Mouse (Mus musculus): Measurements from ENCODE around the gene Adgrv1. TPM values are rescaled to one million over a fixed set of nuclear protein-coding genes. Genes with fewer than 3 reads are reported as not detected.

Gene Adgrv1
- polyA plus RNA-seq, 2 experiments = 0.08 to 0.24 TPM

DNA sequence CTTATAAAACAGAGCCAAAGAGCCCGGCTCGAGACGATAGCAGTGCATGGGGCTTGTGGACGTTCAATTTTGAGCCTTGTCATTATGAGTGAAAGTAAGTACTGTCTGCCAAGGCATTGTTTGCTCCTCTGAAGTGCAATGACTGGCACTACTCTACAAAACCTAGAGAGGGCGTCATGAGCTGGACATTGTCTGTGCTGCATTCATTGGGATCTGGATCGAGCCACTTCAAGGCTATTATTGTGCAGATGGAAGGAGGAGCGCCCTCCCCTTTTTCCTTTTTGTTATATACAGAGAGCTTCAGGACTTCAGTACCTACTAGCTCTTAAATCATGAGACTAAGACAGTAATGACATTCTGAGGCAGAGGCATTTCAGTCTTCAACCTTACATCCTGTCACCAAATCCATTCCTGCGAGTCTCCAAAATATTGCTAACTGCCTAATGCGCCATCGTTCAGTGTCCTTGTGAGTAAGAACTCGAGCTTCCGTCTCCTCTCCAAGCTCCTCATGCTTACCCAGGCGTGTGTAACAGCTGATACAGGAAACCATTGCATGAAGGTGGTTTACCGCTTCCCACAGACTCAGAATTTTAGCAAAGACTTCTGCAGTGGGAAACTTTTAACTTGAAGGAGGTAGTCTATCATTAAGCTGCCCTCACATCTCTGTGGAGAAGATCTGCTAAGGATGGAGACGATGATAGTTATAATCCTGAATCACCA lies 285.5 kb downstream of the Adgrv1 start:
- H3K27ac ChIP-seq = no peak overlapping the region
- no peak for TF ChIP-seq EP300 (IDR thresholded peaks at IDR 0.05; ENCODE audit: low read depth)
- TF ChIP-seq CTCF (IDR thresholded peaks at IDR 0.05; ENCODE audit: low read depth) = no peak
- ATAC-seq (ENCODE audit: insufficient read depth) = no peak
- no peak for DNase-seq (ENCODE audit: low read depth in 3 of 3, low spot score in 3 of 3)
- no peaks in the 10 kb centered on the region for H3K27me3 ChIP-seq (ENCODE audit: control insufficient read depth, insufficient read depth, low read length)
- H3K9me3 ChIP-seq (ENCODE audit: control insufficient read depth, low read length) = no peaks in the 10 kb centered on the region
- no peaks in the 10 kb centered on the region for H3K36me3 ChIP-seq (replicated peaks; ENCODE audit: control insufficient read depth, insufficient read depth, low read depth)
- H3K4me1 ChIP-seq (replicated peaks; ENCODE audit: control insufficient read depth in 2 of 2, insufficient read depth in 2 of 2, low read length in 1 of 2) = peaks cover 0 to 8% of the 10 kb centered on the region in 2 experiments; a peak in 2 of 4 replicates
- H3K4me3 ChIP-seq (ENCODE audit: insufficient read depth in 1 of 2, low read depth in 2 of 2, low read length in 2 of 2) = no peak overlapping the region
- H3K4me2 ChIP-seq (ENCODE audit: low read depth) = no peak overlapping the region
- no peak overlapping the region for H3K9ac ChIP-seq (replicated peaks)
- WGBS (ENCODE audit: insufficient replicate concordance) = 48% methylated on average over 15 of the region's 15 CpGs

DNA sequence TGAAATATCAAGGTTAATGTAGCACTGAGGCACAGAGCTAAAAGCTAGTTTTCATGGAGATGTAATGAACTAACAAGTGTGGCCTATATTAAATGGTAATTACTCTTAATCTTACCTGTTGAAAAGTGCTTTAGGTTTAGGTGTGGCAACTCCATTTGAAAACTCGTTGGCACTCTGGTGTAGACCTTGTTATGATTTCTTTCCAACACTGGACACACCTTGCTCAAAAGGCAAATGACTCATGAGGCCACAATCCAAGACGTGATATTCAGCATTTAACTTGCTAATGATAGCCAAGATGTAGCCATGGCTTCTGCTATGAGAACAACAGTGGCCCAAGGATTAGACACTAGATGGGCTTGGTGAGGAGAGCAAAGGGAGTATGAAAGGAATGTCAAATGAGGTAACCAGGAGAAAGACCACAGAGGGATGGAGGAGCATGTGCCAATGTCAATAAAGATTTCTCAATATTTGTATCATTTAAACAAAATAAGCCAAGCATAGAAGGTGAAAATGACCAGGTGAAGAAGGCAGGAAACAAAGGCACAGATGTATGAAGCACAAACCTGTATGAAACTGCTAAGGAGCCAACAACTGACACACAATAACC lies 289.9 kb downstream of the Adgrv1 start:
- Histone ChIP-seq H3K36me3 (replicated peaks; ENCODE audit: control insufficient read depth, insufficient read depth, low read depth) (no peaks in the 10 kb centered on the region), H3K9ac (replicated peaks) (no peak overlapping the region), H3K27ac (no peak overlapping the region), H3K27me3 (ENCODE audit: control insufficient read depth, insufficient read depth, low read length) (no peaks in the 10 kb centered on the region), H3K9me3 (ENCODE audit: control insufficient read depth, low read length) (no peaks in the 10 kb centered on the region), H3K4me1 (replicated peaks; ENCODE audit: control insufficient read depth in 2 of 2, insufficient read depth in 2 of 2, low read length in 1 of 2) (no peaks in the 10 kb centered on the region), H3K4me2 (ENCODE audit: low read depth) (no peak overlapping the region), H3K4me3 (ENCODE audit: insufficient read depth in 1 of 2, low read depth in 2 of 2, low read length in 2 of 2) (no peak overlapping the region)
- DNase-seq (ENCODE audit: low read depth in 3 of 3, low spot score in 3 of 3) = no peak
- WGBS (ENCODE audit: insufficient replicate concordance) = 39% methylated on average over 2 of the region's 2 CpGs
- ATAC-seq (ENCODE audit: insufficient read depth) = no peak
- TF ChIP-seq EP300 (IDR thresholded peaks at IDR 0.05; ENCODE audit: low read depth) = no peak
- no peak for TF ChIP-seq CTCF (IDR thresholded peaks at IDR 0.05; ENCODE audit: low read depth)

DNA sequence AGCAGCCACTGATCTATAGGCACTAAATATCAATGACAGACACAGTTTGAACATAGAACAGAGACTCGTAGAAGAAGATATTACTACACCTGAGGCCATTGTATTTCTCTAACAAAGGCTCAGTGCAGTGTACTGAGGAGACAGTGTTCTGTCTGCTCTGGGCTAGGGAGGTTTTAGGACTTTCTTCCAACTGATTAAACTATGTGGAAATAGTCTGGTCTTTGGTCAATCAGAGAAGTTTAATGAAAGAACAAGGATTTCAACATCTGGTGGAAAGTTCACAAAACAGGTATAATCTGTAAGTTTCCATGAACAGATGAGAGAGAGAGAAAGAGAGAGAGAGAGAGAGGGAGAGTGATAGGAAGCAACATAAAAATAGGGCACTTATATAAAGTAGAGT lies 297.7 kb downstream of the Adgrv1 start:
- H3K4me3 ChIP-seq (ENCODE audit: insufficient read depth in 1 of 2, low read depth in 2 of 2, low read length in 2 of 2) = no peak overlapping the region
- ATAC-seq (ENCODE audit: insufficient read depth) = no peak
- no peaks in the 10 kb centered on the region for H3K36me3 ChIP-seq (replicated peaks; ENCODE audit: control insufficient read depth, insufficient read depth, low read depth)
- no peak overlapping the region for H3K4me2 ChIP-seq (ENCODE audit: low read depth)
- TF ChIP-seq EP300 (IDR thresholded peaks at IDR 0.05; ENCODE audit: low read depth) = no peak
- TF ChIP-seq CTCF (IDR thresholded peaks at IDR 0.05; ENCODE audit: low read depth) = no peak
- WGBS (ENCODE audit: insufficient replicate concordance) = 38% methylated on average over 1 of the region's 1 CpGs
- H3K27me3 ChIP-seq (ENCODE audit: control insufficient read depth, insufficient read depth, low read length) = no peaks in the 10 kb centered on the region
- H3K9me3 ChIP-seq (ENCODE audit: control insufficient read depth, low read length) = no peaks in the 10 kb centered on the region
- no peak for DNase-seq (ENCODE audit: low read depth in 3 of 3, low spot score in 3 of 3)
- peaks cover 0 to 7% of the 10 kb centered on the region in 2 experiments; a peak in 1 of 4 replicates for H3K4me1 ChIP-seq (replicated peaks; ENCODE audit: control insufficient read depth in 2 of 2, insufficient read depth in 2 of 2, low read length in 1 of 2)
- H3K9ac ChIP-seq (replicated peaks) = no peak overlapping the region
- no peak overlapping the region for H3K27ac ChIP-seq

DNA sequence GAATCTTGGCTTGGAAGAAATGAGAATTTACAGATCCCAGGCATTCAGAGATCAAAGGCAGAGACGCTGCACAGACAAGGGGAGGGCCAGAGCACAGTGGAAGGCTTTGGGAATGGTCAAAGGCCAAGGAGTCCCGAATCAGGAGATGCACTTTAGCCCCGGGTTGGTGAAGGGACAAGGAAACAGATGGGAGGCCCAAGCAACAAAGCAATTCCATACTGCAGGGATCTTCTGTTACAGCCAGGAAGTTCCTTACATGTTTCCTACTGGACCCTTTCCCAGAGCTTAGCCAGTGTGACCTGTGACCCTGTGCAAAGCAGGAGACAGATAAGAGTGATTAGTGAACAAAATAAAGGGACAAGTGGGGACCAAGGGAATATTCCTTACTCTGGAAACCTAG lies 300.9 kb downstream of the Adgrv1 start:
- no peak for TF ChIP-seq CTCF (IDR thresholded peaks at IDR 0.05; ENCODE audit: low read depth)
- TF ChIP-seq EP300 (IDR thresholded peaks at IDR 0.05; ENCODE audit: low read depth) = no peak
- Histone ChIP-seq H3K4me1 (replicated peaks; ENCODE audit: control insufficient read depth in 2 of 2, insufficient read depth in 2 of 2, low read length in 1 of 2) (peaks cover 0 to 7% of the 10 kb centered on the region in 2 experiments; a peak in 1 of 4 replicates), H3K4me2 (ENCODE audit: low read depth) (no peak overlapping the region), H3K27ac (no peak overlapping the region), H3K4me3 (ENCODE audit: insufficient read depth in 1 of 2, low read depth in 2 of 2, low read length in 2 of 2) (no peak overlapping the region), H3K27me3 (ENCODE audit: control insufficient read depth, insufficient read depth, low read length) (no peaks in the 10 kb centered on the region), H3K36me3 (replicated peaks; ENCODE audit: control insufficient read depth, insufficient read depth, low read depth) (no peaks in the 10 kb centered on the region), H3K9me3 (ENCODE audit: control insufficient read depth, low read length) (no peaks in the 10 kb centered on the region), H3K9ac (replicated peaks) (no peak overlapping the region)
- ATAC-seq (ENCODE audit: insufficient read depth) (peak; percentile 39; the same call in 1 of the 2 replicates), DNase-seq (ENCODE audit: low read depth in 3 of 3, low spot score in 3 of 3) (no peak)
- 19% methylated on average over 3 of the region's 3 CpGs for WGBS (ENCODE audit: insufficient replicate concordance)

DNA sequence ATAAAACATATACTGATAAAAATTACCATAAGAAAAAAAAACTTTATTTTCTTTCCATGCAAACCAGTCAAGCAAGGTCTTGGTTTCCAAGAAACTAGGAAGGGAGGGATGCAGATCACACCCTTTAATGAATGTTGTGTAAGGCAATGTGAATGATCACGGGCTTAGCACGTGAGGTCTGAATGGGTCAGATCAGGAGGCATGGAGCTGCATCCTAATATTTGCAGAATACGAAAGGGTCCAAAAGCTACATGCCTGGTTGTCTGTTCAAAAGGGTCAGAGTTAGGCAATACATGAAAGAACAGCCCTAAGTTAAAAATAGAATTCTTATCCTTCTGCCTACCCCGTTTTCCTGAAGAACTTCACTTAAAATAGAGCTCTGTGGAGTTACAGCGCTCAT lies 303.2 kb downstream of the Adgrv1 start:
- Histone ChIP-seq H3K4me3 (ENCODE audit: insufficient read depth in 1 of 2, low read depth in 2 of 2, low read length in 2 of 2) (no peak overlapping the region), H3K27ac (no peak overlapping the region), H3K4me2 (ENCODE audit: low read depth) (no peak overlapping the region), H3K9me3 (ENCODE audit: control insufficient read depth, low read length) (no peaks in the 10 kb centered on the region), H3K36me3 (replicated peaks; ENCODE audit: control insufficient read depth, insufficient read depth, low read depth) (no peaks in the 10 kb centered on the region), H3K9ac (replicated peaks) (no peak overlapping the region), H3K27me3 (ENCODE audit: control insufficient read depth, insufficient read depth, low read length) (no peaks in the 10 kb centered on the region), H3K4me1 (replicated peaks; ENCODE audit: control insufficient read depth in 2 of 2, insufficient read depth in 2 of 2, low read length in 1 of 2) (peaks cover 0 to 7% of the 10 kb centered on the region in 2 experiments; a peak in 1 of 4 replicates)
- ATAC-seq (ENCODE audit: insufficient read depth) (peak; percentile 71), DNase-seq (ENCODE audit: low read depth in 3 of 3, low spot score in 3 of 3) (peak; percentile 14 to 36 (median 32))
- 51% methylated on average over 5 of the region's 5 CpGs for WGBS (ENCODE audit: insufficient replicate concordance)
- 0 out of 2 replicates have a peak, but pooled peaks have one; percentile 21 for TF ChIP-seq EP300 (IDR thresholded peaks at IDR 0.05; ENCODE audit: low read depth)
- no peak for TF ChIP-seq CTCF (IDR thresholded peaks at IDR 0.05; ENCODE audit: low read depth)
